Mouse (Mus musculus) MEL (cell line): ENCODE measurements around the gene Anxa4.

Source experiments
- BHLHE40 ChIP-seq: IDR thresholded peaks from 2 replicates; pipeline ENCODE4 v1.6.1; 2012; ENCODE audit warnings: low read depth, mild to moderate bottlenecking, inconsistent platforms, low read length, improper control_type of control experiment, borderline replicate concordance
- CHD1 ChIP-seq: IDR thresholded peaks from 2 replicates; pipeline ENCODE4 v1.6.1; 2012; ENCODE audit warnings: low read depth, mild to moderate bottlenecking, inconsistent platforms, low read length, improper control_type of control experiment
- CHD2 ChIP-seq: IDR thresholded peaks from 2 replicates; pipeline ENCODE4 v1.6.1; 2011; ENCODE audit warnings: low read length, improper control_type of control experiment
- CTCF ChIP-seq, 3 experiments: IDR thresholded peaks in 2 of 3; conservative IDR thresholded peaks in 1 of 3; 2 replicates each; pipeline ENCODE4 v1.5.1; 2011 to 2012; ENCODE audit warnings: low read length in 3 of 3, low read depth in 2 of 3, mild to moderate bottlenecking in 2 of 3, improper control_type of control experiment in 1 of 3, inconsistent platforms in 1 of 3, mixed read lengths in 1 of 3, moderate library complexity in 1 of 3; ENCODE audit not compliant: control insufficient read depth in 1 of 3, insufficient read depth in 1 of 3, poor library complexity in 1 of 3, severe bottlenecking in 1 of 3
- E2F4 ChIP-seq: IDR thresholded peaks from 2 replicates; pipeline ENCODE4 v1.6.1; 2011; ENCODE audit warnings: low read depth, low read length, improper control_type of control experiment, borderline replicate concordance
- GABPA ChIP-seq: IDR thresholded peaks from 2 replicates; pipeline ENCODE4 v1.6.1; 2012; ENCODE audit warnings: low read depth, mild to moderate bottlenecking, inconsistent platforms, low read length, improper control_type of control experiment, moderate library complexity
- HCFC1 ChIP-seq: IDR thresholded peaks from 2 replicates; pipeline ENCODE4 v1.6.1; 2012; ENCODE audit warnings: low read depth, mild to moderate bottlenecking, inconsistent platforms, low read length, improper control_type of control experiment, moderate library complexity
- POLR2A ChIP-seq, 2 experiments: IDR thresholded peaks; 2 replicates each; pipeline ENCODE4 v1.6.1; 2011 to 2012; ENCODE audit warnings: low read length in 2 of 2, mild to moderate bottlenecking in 2 of 2, control low read depth in 1 of 2, improper control_type of control experiment in 1 of 2, low read depth in 1 of 2, moderate library complexity in 1 of 2; ENCODE audit not compliant: control insufficient read depth in 1 of 2, insufficient read depth in 1 of 2, poor library complexity in 1 of 2
- RAD21 ChIP-seq: IDR thresholded peaks from 2 replicates; pipeline ENCODE4 v1.6.1; 2011; ENCODE audit warnings: mild to moderate bottlenecking, low read depth, low read length, improper control_type of control experiment
- TCF12 ChIP-seq: IDR thresholded peaks from 2 replicates; pipeline ENCODE4 v1.6.1; 2014; ENCODE audit warnings: low read depth, mild to moderate bottlenecking, inconsistent platforms, low read length, improper control_type of control experiment, moderate library complexity
- USF1 ChIP-seq: IDR thresholded peaks from 2 replicates; pipeline ENCODE4 v1.6.1; 2014; ENCODE audit warnings: low read depth, mild to moderate bottlenecking, inconsistent platforms, low read length, improper control_type of control experiment, moderate library complexity
- USF2 ChIP-seq, 2 experiments: IDR thresholded peaks; 2 replicates each; pipeline ENCODE4 v1.6.1; 2011 to 2012; ENCODE audit warnings: improper control_type of control experiment in 2 of 2, low read length in 2 of 2, borderline replicate concordance in 1 of 2, inconsistent platforms in 1 of 2, low read depth in 1 of 2, mild to moderate bottlenecking in 1 of 2; ENCODE audit not compliant: insufficient read depth in 1 of 2
- ZKSCAN1 ChIP-seq: IDR thresholded peaks from 2 replicates; pipeline ENCODE4 v1.6.1; 2012; ENCODE audit warnings: low read depth, mild to moderate bottlenecking, inconsistent platforms, low read length, improper control_type of control experiment, moderate library complexity
- ZNF384 ChIP-seq: IDR thresholded peaks from 2 replicates; pipeline ENCODE4 v1.6.1; 2012; ENCODE audit warnings: low read depth, mild to moderate bottlenecking, inconsistent platforms, low read length, improper control_type of control experiment

GRCm38 (mm10) chr6:86786545-86786944, 6.8 kb downstream of the Anxa4 start:
- TF ChIP-seq ZKSCAN1 (no peak), CTCF (IDR thresholded peaks at IDR 0.05 in 2 of 3, conservative IDR thresholded peaks at IDR 0.05 in 1 of 3; ENCODE audit: control insufficient read depth in 1 of 3, insufficient read depth in 1 of 3, low read depth in 2 of 3, low read length in 3 of 3, poor library complexity in 1 of 3, severe bottlenecking in 1 of 3) (no peak), HCFC1 (no peak), E2F4 (no peak), CHD2 (no peak), GABPA (no peak), ZNF384 (no peak), POLR2A (IDR thresholded peaks at IDR 0.05; ENCODE audit: control insufficient read depth in 1 of 2, insufficient read depth in 1 of 2, low read depth in 1 of 2, low read length in 2 of 2, poor library complexity in 1 of 2) (no peak), RAD21 (no peak), CHD1 (no peak), USF2 (IDR thresholded peaks at IDR 0.05; ENCODE audit: borderline replicate concordance in 1 of 2, insufficient read depth in 1 of 2, low read depth in 1 of 2, low read length in 2 of 2) (no peak), USF1 (no peak), TCF12 (no peak), BHLHE40 (no peak)
